Mouse (Mus musculus) liver, embryonic 13.5 days (tissue): Measurements from ENCODE around the gene Gm6993. TPM values are rescaled to one million over a fixed set of nuclear protein-coding genes. Genes with fewer than 3 reads are reported as not detected.

Source experiments
- ATAC-seq: fragments of 200-750 bp; cut with Nextera tagmentation; 2 replicates; pipeline ENCODE4 v1.8.0; 2017; ENCODE audit warnings: low read depth, mild to moderate bottlenecking, moderate number of reproducible peaks, moderate library complexity
- DNase-seq: peaks from one replicate; pipeline ENCODE4 v3.0.0; 2022
- H3K27ac ChIP-seq: fragments of 300-500 bp; sonication (generic); 2 replicates; pipeline ENCODE4 v1.5.1; 2015; ENCODE audit warnings: moderate library complexity, mild to moderate bottlenecking, inconsistent platforms
- H3K27me3 ChIP-seq: fragments of 300-500 bp; sonication (generic); 2 replicates; pipeline ENCODE4 v1.6.1; 2015; ENCODE audit warnings: mild to moderate bottlenecking, inconsistent platforms
- H3K36me3 ChIP-seq: fragments of 300-500 bp; sonication (generic); 2 replicates; pipeline ENCODE4 v1.6.1; 2015; ENCODE audit warnings: mild to moderate bottlenecking, inconsistent platforms
- H3K4me1 ChIP-seq: fragments of 300-500 bp; sonication (generic); replicated peaks from 2 replicates; pipeline ENCODE4 v1.6.1; 2015; ENCODE audit warnings: inconsistent platforms
- H3K4me2 ChIP-seq: fragments of 300-500 bp; sonication (generic); 2 replicates; pipeline ENCODE4 v1.6.1; 2015; ENCODE audit warnings: inconsistent platforms, mild to moderate bottlenecking, moderate library complexity
- H3K4me3 ChIP-seq: fragments of 300-500 bp; sonication (generic); replicated peaks from 2 replicates; pipeline ENCODE4 v1.5.1; 2015; ENCODE audit warnings: mild to moderate bottlenecking, inconsistent platforms
- H3K9ac ChIP-seq: fragments of 300-500 bp; sonication (generic); 2 replicates; pipeline ENCODE4 v1.6.1; 2015; ENCODE audit warnings: mild to moderate bottlenecking, inconsistent platforms
- H3K9me3 ChIP-seq: fragments of 300-500 bp; sonication (generic); replicated peaks from 2 replicates; pipeline ENCODE4 v1.6.1; 2016; ENCODE audit warnings: inconsistent platforms
- WGBS: fragments of 180-500 bp; shearing (Covaris S2); methylation state at CpG from one replicate; pipeline ENCODE4 v1.1.7; 2015; ENCODE audit not compliant: insufficient replicate concordance; 5-methylcytosine and 5-hydroxymethylcytosine counted together
- polyA plus RNA-seq: library from polyadenylated mRNA; unstranded; fragments of >200 nt; fragmentation: Nextera tagmentation; extraction: Ambion mirVana; gene quantifications from 2 replicates; pipeline ENCODE4 v1.2.1, GENCODE M21; 2015

Gene Gm6993
- not detected in 2 replicates for polyA plus RNA-seq

DNA sequence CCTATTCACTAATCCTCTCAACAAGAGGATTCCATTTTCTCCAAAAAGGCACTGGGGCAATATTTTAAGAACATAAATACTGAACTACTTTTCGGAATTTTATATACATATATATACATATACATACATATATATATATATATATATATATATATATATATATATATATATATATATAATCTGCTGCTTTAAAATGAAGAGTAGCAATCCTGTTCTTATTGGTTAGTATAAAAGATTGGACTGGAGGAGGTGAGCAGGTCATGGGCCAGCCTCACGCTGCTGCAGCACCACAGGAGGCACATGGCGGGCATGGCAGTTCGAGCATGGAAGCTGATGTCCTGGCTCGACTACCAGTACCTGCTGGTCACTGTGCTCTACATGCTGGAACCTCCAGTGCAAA lies at the start of gene Gm6993:
Gene Gm6993, plus strand, starts transcription at position 301 of the 400 bp plus-strand sequence.
- H3K27me3 ChIP-seq: no peaks in the 10 kb centered on the region
- no peak for DNase-seq
- no peaks in the 10 kb centered on the region for H3K36me3 ChIP-seq
- no peak within 1 kb of the TSS for H3K27ac ChIP-seq
- WGBS: 51% methylated on average over 5 of the region's 5 CpGs
- H3K9me3 ChIP-seq: no peaks in the 10 kb centered on the region
- no peaks in the 10 kb centered on the region for H3K4me1 ChIP-seq
- no peak within 1 kb of the TSS for H3K4me3 ChIP-seq
- ATAC-seq: no peak
- no peak within 1 kb of the TSS for H3K4me2 ChIP-seq
- no peak within 1 kb of the TSS for H3K9ac ChIP-seq

DNA sequence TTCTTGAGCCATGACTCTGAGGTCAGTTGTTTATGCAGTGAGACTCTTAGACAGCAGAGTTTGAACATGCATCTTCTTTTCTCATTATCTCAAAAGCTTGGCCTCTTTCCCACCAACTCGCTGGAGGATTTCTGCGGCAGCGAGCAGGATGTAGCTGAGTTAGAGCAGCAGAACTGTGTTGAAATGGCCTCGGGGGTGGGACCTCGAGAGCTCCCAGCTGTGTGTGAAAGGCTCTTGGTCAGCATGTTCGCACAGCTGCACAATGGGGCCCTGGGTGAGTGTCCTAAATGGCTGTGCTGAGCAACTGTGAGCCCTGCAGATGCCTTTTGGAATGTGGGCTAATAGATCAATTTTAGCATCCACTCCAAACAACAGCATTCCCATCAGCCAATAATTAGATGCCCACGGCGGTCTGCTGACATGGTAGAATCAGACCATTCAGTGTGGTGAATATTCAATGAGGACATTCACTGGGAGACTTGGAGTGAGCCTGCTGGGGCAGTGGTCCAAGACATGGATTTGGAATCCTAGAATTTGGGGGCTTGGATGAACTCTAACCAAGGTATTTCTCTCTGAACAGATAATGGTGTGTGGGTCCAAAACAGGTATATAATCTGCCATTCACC lies 49.1 kb upstream of the Gm6993 start:
- H3K9me3 ChIP-seq: no peaks in the 10 kb centered on the region
- H3K27me3 ChIP-seq: no peaks in the 10 kb centered on the region
- DNase-seq: no peak
- no peak overlapping the region for H3K9ac ChIP-seq
- no peaks in the 10 kb centered on the region for H3K4me1 ChIP-seq
- H3K27ac ChIP-seq: no peak overlapping the region
- H3K36me3 ChIP-seq: no peaks in the 10 kb centered on the region
- H3K4me2 ChIP-seq: no peak overlapping the region
- WGBS: 53% methylated on average over 8 of the region's 8 CpGs
- no peak for ATAC-seq
- H3K4me3 ChIP-seq: no peak overlapping the region

- no peaks in the 10 kb centered on the region for H3K27me3 ChIP-seq
- H3K36me3 ChIP-seq: no peaks in the 10 kb centered on the region
- H3K9ac ChIP-seq: no peak overlapping the region
- 71% methylated on average over 1 of the region's 1 CpGs for WGBS
- no peak overlapping the region for H3K4me3 ChIP-seq
- no peaks in the 10 kb centered on the region for H3K4me1 ChIP-seq
- H3K9me3 ChIP-seq: no peaks in the 10 kb centered on the region
- no peak overlapping the region for H3K4me2 ChIP-seq
- no peak for DNase-seq
- H3K27ac ChIP-seq: no peak overlapping the region
- ATAC-seq: no peak
These were observed 38.1 kb upstream of the Gm6993 start for GRCm38 (mm10) chr12:31202509-31202908.

- DNase-seq: no peak
- Histone ChIP-seq H3K27me3 (no peaks in the 10 kb centered on the region), H3K4me3 (no peak overlapping the region), H3K4me1 (no peaks in the 10 kb centered on the region), H3K4me2 (no peak overlapping the region), H3K27ac (no peak overlapping the region), H3K9ac (no peak overlapping the region), H3K9me3 (no peaks in the 10 kb centered on the region), H3K36me3 (no peaks in the 10 kb centered on the region)
- 66% methylated on average over 6 of the region's 6 CpGs for WGBS
- ATAC-seq: no peak
These were observed 36.7 kb upstream of the Gm6993 start for GRCm38 (mm10) chr12:31203746-31204455.

DNA sequence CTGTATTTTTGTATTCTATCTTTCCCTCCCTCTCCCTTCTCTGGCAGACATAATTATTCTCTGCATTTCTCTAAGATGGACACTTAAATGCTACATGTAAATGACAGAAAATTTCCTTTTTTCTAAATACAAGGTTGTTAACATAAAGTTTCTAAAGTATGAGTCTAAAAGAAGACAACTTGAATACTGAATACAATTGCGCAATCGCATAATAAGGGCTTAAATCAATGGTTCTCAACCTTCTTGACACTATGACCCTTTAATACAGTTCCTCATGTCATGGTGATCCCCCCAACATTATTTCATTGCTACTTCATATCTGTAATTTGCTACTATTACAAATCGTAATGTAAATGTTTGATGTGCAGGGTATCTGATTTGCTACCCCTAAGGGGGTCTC lies 35.7 kb upstream of the Gm6993 start:
- DNase-seq: no peak
- no peak overlapping the region for H3K27ac ChIP-seq

DNA sequence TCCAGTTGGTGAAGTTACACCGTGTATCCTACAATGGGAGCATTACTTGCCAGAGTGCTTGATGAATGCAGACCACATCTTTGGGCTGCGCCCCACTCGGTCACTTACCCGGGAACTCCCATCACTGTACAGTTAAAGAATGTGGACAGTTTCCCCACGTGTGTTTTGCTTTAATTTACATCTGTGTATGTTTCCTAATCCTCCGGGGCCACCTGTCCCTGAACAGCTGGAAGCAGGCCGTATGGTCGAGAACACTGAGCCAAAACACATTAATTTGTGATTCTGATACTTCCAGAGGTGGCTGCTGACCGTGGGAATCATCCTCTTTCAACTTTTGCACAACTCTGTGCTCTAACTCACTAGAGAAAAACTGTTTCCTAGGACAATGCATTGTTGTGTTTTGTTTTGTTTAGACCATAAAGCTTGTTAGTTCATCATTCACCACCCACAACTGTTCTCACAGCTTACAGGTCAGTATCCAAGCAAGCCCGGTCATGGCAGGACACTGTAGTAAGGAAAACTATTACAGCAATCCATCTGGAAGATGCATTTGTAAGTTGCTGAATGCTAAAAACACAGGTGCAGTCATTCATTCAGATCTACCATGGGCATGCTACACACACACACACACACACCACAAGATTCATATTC lies 34.5 kb upstream of the Gm6993 start:
- Histone ChIP-seq H3K4me3 (no peak overlapping the region), H3K9ac (no peak overlapping the region), H3K9me3 (no peaks in the 10 kb centered on the region), H3K36me3 (no peaks in the 10 kb centered on the region), H3K4me2 (no peak overlapping the region), H3K4me1 (no peaks in the 10 kb centered on the region), H3K27me3 (no peaks in the 10 kb centered on the region), H3K27ac (no peak overlapping the region)
- WGBS: 63% methylated on average over 10 of the region's 10 CpGs
- DNase-seq (no peak), ATAC-seq (no peak)

More for the DNA sequence above, 35.7 kb upstream of the Gm6993 start:
- Histone ChIP-seq H3K4me2 (no peak overlapping the region), H3K27me3 (no peaks in the 10 kb centered on the region), H3K36me3 (no peaks in the 10 kb centered on the region), H3K4me3 (no peak overlapping the region), H3K9ac (no peak overlapping the region), H3K9me3 (no peaks in the 10 kb centered on the region), H3K4me1 (no peaks in the 10 kb centered on the region)
- ATAC-seq: no peak
- 79% methylated on average over 3 of the region's 3 CpGs for WGBS

DNA sequence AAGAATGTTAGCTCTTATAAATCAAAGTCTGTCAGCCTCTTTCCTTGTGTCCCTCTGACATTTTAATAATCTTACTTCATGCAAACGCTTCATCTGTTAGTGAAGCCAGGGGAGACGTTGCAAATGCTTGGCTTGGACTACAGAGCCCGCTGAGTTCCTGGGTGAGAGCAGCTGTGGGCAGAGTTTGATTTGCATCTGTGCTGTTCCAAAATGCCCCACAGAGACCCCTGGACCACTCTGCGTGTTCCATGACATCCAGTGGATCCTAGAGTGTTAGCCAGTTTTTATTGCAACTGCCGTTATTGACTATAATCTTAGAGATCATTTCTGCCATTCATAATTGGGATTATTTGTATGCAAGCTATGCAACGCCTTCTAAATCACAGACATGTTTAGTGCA lies 31.8 kb upstream of the Gm6993 start:
- no peak for ATAC-seq
- no peak overlapping the region for H3K27ac ChIP-seq
- H3K4me2 ChIP-seq: no peak overlapping the region
- H3K27me3 ChIP-seq: no peaks in the 10 kb centered on the region
- WGBS: 55% methylated on average over 6 of the region's 6 CpGs
- H3K9me3 ChIP-seq: no peaks in the 10 kb centered on the region
- no peak for DNase-seq
- no peaks in the 10 kb centered on the region for H3K36me3 ChIP-seq
- no peak overlapping the region for H3K4me3 ChIP-seq
- no peaks in the 10 kb centered on the region for H3K4me1 ChIP-seq
- no peak overlapping the region for H3K9ac ChIP-seq

GRCm38 (mm10) chr12:31209377-31209805 lies 31.2 kb upstream of the Gm6993 start:
- no peak for DNase-seq
- no peak overlapping the region for H3K4me3 ChIP-seq
- H3K4me1 ChIP-seq: no peaks in the 10 kb centered on the region
- H3K27ac ChIP-seq: no peak overlapping the region
- WGBS: 50% methylated on average over 5 of the region's 5 CpGs
- no peaks in the 10 kb centered on the region for H3K36me3 ChIP-seq
- ATAC-seq: no peak
- no peaks in the 10 kb centered on the region for H3K27me3 ChIP-seq
- no peaks in the 10 kb centered on the region for H3K9me3 ChIP-seq
- H3K4me2 ChIP-seq: no peak overlapping the region
- H3K9ac ChIP-seq: no peak overlapping the region

GRCm38 (mm10) chr12:31213556-31213955 lies 27.0 kb upstream of the Gm6993 start:
- Histone ChIP-seq H3K27ac (no peak overlapping the region), H3K36me3 (no peaks in the 10 kb centered on the region), H3K4me2 (no peak overlapping the region), H3K9ac (no peak overlapping the region), H3K27me3 (no peaks in the 10 kb centered on the region), H3K4me3 (no peak overlapping the region), H3K9me3 (no peaks in the 10 kb centered on the region), H3K4me1 (no peaks in the 10 kb centered on the region)
- ATAC-seq: no peak
- DNase-seq: no peak
- 72% methylated on average over 7 of the region's 7 CpGs for WGBS

- H3K36me3 ChIP-seq: no peaks in the 10 kb centered on the region
- H3K4me3 ChIP-seq: no peak overlapping the region
- DNase-seq (no peak), ATAC-seq (no peak)
- H3K9ac ChIP-seq: no peak overlapping the region
- H3K9me3 ChIP-seq: no peaks in the 10 kb centered on the region
- WGBS: 69% methylated on average over 6 of the region's 6 CpGs
- H3K27me3 ChIP-seq: no peaks in the 10 kb centered on the region
- H3K4me1 ChIP-seq: no peaks in the 10 kb centered on the region
- H3K27ac ChIP-seq: no peak overlapping the region
- no peak overlapping the region for H3K4me2 ChIP-seq
These were observed 25.6 kb upstream of the Gm6993 start for GRCm38 (mm10) chr12:31215003-31215402.

DNA sequence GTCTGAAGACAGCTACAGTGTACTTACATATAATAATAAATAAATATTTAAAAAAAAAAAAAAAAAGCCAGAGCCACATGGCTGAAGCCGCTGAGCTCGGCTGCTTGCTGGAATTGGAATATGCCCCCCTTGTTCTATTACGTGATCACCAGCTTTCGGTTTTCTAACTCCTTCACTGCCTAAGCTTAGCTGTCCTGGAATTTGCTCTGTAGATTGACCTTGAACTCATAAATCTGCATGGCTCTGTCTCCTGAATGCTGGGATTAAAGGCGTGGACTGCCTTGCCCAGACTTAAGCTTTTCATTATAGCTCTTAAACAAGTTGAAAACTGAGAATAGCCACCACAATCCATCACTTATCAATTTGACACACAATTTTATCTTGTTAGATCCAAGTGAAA lies 23.3 kb upstream of the Gm6993 start:
- ATAC-seq (no peak), DNase-seq (no peak)
- Histone ChIP-seq H3K4me3 (no peak overlapping the region), H3K27me3 (no peaks in the 10 kb centered on the region), H3K4me1 (no peaks in the 10 kb centered on the region), H3K4me2 (no peak overlapping the region), H3K9ac (no peak overlapping the region), H3K9me3 (no peaks in the 10 kb centered on the region), H3K27ac (no peak overlapping the region), H3K36me3 (no peaks in the 10 kb centered on the region)
- 80% methylated on average over 5 of the region's 5 CpGs for WGBS
